Mouse (Mus musculus): ENCODE measurements around the gene Ctnna2. TPM values are rescaled to one million over a fixed set of nuclear protein-coding genes. Genes with fewer than 3 reads are reported as not detected.

Ctnna2 gene
- total RNA-seq, 1 experiment = 0.22 TPM

DNA sequence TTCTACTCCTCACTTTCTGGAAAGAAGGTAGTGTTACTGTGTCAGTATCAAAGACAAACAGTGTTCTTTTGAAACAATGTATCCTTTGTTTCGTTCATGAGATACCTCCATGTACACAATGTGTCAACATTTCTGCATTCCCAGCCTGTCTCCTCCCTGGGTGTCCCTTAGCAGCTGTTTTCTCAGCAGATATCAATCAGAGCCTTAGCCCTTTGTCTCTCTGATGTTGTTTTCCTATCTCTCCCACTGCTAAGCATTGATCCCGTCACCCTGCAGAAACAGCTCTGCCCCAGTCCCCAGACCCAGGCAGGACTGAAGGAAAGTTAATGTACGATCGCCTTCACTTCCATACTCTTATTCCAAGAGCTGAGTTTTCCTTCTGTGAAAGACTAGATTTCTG is 9.7 kb downstream of the Ctnna2 start:
- H3K27ac ChIP-seq (ENCODE audit: insufficient read depth, low read depth, low read length, poor library complexity, severe bottlenecking) = no peak overlapping the region
- TF ChIP-seq CHD2 (IDR thresholded peaks at IDR 0.05; ENCODE audit: low read depth, low read length) (no peak), HCFC1 (IDR thresholded peaks at IDR 0.05; ENCODE audit: borderline replicate concordance, insufficient read depth, low read length) (no peak), MAFK (IDR thresholded peaks at IDR 0.05; ENCODE audit: insufficient read depth, low read depth, low read length) (no peak), ZNF384 (IDR thresholded peaks at IDR 0.05; ENCODE audit: low read depth, low read length) (no peak), ZC3H11A (IDR thresholded peaks at IDR 0.05; ENCODE audit: borderline replicate concordance, low read depth, low read length) (no peak)
- H3K9ac ChIP-seq (ENCODE audit: insufficient read depth, low read depth, low read length, poor library complexity, severe bottlenecking) = no peak overlapping the region
- no peak for DNase-seq (ENCODE audit: low read depth, low spot score)
- no peak overlapping the region for H3K4me3 ChIP-seq (ENCODE audit: insufficient read depth in 1 of 2, low read depth in 1 of 2, low read length in 2 of 2, poor library complexity in 1 of 2, severe bottlenecking in 1 of 2)
- no peaks in the 10 kb centered on the region for H3K36me3 ChIP-seq (ENCODE audit: control insufficient read depth, insufficient read depth, low read length, poor library complexity, severe bottlenecking)
- no peaks in the 10 kb centered on the region for H3K9me3 ChIP-seq (ENCODE audit: control insufficient read depth, insufficient read depth, low read depth, low read length)
- no peaks in the 10 kb centered on the region for H3K4me1 ChIP-seq (ENCODE audit: control insufficient read depth in 2 of 2, insufficient read depth in 2 of 2, low read length in 2 of 2, poor library complexity in 1 of 2)
- in situ Hi-C loops (cut with MboI; ENCODE audit: low sequenced_read_pairs in 2 of 2, unreplicated experiment in 2 of 2) = no loop called here

DNA sequence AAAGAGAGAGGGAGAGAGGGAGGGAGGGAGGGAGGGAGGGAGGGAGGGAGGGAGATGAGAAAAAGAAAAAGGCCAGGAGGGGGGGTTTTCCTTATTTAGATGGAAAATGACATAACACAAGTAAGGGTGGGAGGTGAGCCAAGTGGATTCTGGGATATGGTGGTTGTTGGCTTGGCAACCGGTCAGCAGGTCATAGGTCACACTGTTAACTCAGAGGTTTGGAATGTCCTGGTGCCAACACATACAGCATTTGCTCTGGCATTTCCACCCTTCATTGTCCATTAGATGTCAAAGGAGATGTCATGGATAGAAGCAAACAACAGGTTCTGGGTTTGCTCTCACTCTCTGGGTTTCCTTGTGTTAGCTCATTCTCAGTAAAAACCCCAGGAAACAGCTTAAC is 17.5 kb downstream of the Ctnna2 start:
- no peaks in the 10 kb centered on the region for H3K4me1 ChIP-seq (ENCODE audit: control insufficient read depth in 2 of 2, insufficient read depth in 2 of 2, low read length in 2 of 2, poor library complexity in 1 of 2)
- no peak overlapping the region for H3K27ac ChIP-seq (ENCODE audit: insufficient read depth, low read depth, low read length, poor library complexity, severe bottlenecking)
- no peak overlapping the region for H3K4me3 ChIP-seq (ENCODE audit: insufficient read depth in 1 of 2, low read depth in 1 of 2, low read length in 2 of 2, poor library complexity in 1 of 2, severe bottlenecking in 1 of 2)
- no peaks in the 10 kb centered on the region for H3K9me3 ChIP-seq (ENCODE audit: control insufficient read depth, insufficient read depth, low read depth, low read length)
- in situ Hi-C loops (cut with MboI; ENCODE audit: low sequenced_read_pairs in 2 of 2, unreplicated experiment in 2 of 2) = no loop called here
- no peak overlapping the region for H3K9ac ChIP-seq (ENCODE audit: insufficient read depth, low read depth, low read length, poor library complexity, severe bottlenecking)
- no peak for DNase-seq (ENCODE audit: low read depth, low spot score)
- no peak for TF ChIP-seq MAFK (IDR thresholded peaks at IDR 0.05; ENCODE audit: insufficient read depth, low read depth, low read length)
- TF ChIP-seq ZC3H11A (IDR thresholded peaks at IDR 0.05; ENCODE audit: borderline replicate concordance, low read depth, low read length) = no peak
- TF ChIP-seq ZNF384 (IDR thresholded peaks at IDR 0.05; ENCODE audit: low read depth, low read length) = no peak
- TF ChIP-seq CHD2 (IDR thresholded peaks at IDR 0.05; ENCODE audit: low read depth, low read length) = no peak
- TF ChIP-seq HCFC1 (IDR thresholded peaks at IDR 0.05; ENCODE audit: borderline replicate concordance, insufficient read depth, low read length) = no peak
- H3K36me3 ChIP-seq (ENCODE audit: control insufficient read depth, insufficient read depth, low read length, poor library complexity, severe bottlenecking) = no peaks in the 10 kb centered on the region

DNA sequence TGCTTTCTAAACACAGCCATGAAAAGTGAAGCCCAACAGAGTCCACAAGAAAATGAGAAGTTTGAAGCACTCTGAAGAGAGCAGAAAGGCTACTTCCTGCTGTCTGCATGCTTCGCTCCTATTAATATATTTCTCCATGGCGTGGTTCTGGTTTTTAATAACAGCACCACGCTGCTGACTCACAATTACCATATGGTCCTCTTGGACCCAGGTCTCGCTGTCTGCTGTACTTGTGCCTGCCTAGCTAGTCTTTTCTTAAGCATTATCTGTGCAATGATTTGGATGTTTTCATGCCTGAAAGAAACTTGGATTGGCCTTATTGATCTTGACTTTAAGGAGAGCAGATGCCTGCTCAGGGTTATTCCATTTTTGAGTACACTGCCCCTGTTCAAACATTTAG is 28.2 kb downstream of the Ctnna2 start:
- no peak for DNase-seq (ENCODE audit: low read depth, low spot score)
- Histone ChIP-seq H3K9me3 (ENCODE audit: control insufficient read depth, insufficient read depth, low read depth, low read length) (no peaks in the 10 kb centered on the region), H3K36me3 (ENCODE audit: control insufficient read depth, insufficient read depth, low read length, poor library complexity, severe bottlenecking) (no peaks in the 10 kb centered on the region), H3K9ac (ENCODE audit: insufficient read depth, low read depth, low read length, poor library complexity, severe bottlenecking) (no peak overlapping the region), H3K4me3 (ENCODE audit: insufficient read depth in 1 of 2, low read depth in 1 of 2, low read length in 2 of 2, poor library complexity in 1 of 2, severe bottlenecking in 1 of 2) (no peak overlapping the region), H3K27ac (ENCODE audit: insufficient read depth, low read depth, low read length, poor library complexity, severe bottlenecking) (no peak overlapping the region), H3K4me1 (ENCODE audit: control insufficient read depth in 2 of 2, insufficient read depth in 2 of 2, low read length in 2 of 2, poor library complexity in 1 of 2) (no peaks in the 10 kb centered on the region)
- in situ Hi-C loops (cut with MboI; ENCODE audit: low sequenced_read_pairs in 2 of 2, unreplicated experiment in 2 of 2) = no loop called here
- TF ChIP-seq HCFC1 (IDR thresholded peaks at IDR 0.05; ENCODE audit: borderline replicate concordance, insufficient read depth, low read length) = no peak
- no peak for TF ChIP-seq CHD2 (IDR thresholded peaks at IDR 0.05; ENCODE audit: low read depth, low read length)
- no peak for TF ChIP-seq ZNF384 (IDR thresholded peaks at IDR 0.05; ENCODE audit: low read depth, low read length)
- TF ChIP-seq ZC3H11A (IDR thresholded peaks at IDR 0.05; ENCODE audit: borderline replicate concordance, low read depth, low read length) = no peak
- TF ChIP-seq MAFK (IDR thresholded peaks at IDR 0.05; ENCODE audit: insufficient read depth, low read depth, low read length) = no peak

DNA sequence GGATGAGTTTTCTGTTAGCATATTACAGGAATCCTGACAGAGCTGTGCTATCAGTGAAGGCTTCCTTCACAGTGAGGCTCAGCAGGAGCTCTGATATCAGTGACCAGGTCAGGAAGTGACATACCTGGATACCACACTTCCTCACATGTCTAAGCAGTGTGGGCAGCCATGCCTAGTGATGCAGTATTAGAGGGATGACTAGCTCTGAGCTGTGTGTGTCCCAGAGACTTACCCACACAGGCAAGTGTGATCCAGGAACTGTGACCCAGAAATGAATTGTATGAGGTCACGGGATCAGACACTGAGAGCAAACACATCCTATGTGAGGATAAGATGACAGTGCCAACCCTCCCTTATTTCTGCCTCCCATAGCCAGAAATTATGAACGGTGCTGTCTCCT is 28.8 kb downstream of the Ctnna2 start:
- in situ Hi-C loops (cut with MboI; ENCODE audit: low sequenced_read_pairs in 2 of 2, unreplicated experiment in 2 of 2) = no loop called here
- no peak for DNase-seq (ENCODE audit: low read depth, low spot score)

DNA sequence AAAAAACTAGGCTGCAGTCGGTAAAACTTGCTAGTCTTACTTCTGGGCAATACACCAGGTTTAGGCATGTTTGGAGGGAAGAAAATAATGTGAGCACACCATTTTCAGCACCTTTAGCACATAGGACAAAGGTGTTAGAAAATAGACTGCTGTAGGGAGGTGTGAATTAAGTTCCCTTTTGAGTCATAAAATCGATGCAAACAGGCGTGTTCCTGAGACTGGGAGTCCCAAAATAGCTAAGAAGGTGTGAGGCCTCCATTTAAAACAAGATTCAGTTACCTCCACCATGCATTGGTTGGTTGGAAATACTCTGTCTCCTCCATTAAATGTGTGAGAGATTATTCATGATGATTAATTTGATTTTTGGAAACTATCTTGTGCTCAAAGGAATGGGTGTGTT is 50.1 kb downstream of the Ctnna2 start:
- TF ChIP-seq CHD2 (IDR thresholded peaks at IDR 0.05; ENCODE audit: low read depth, low read length) (no peak), HCFC1 (IDR thresholded peaks at IDR 0.05; ENCODE audit: borderline replicate concordance, insufficient read depth, low read length) (no peak), ZNF384 (IDR thresholded peaks at IDR 0.05; ENCODE audit: low read depth, low read length) (no peak), MAFK (IDR thresholded peaks at IDR 0.05; ENCODE audit: insufficient read depth, low read depth, low read length) (no peak), ZC3H11A (IDR thresholded peaks at IDR 0.05; ENCODE audit: borderline replicate concordance, low read depth, low read length) (no peak)
- Histone ChIP-seq H3K9ac (ENCODE audit: insufficient read depth, low read depth, low read length, poor library complexity, severe bottlenecking) (no peak overlapping the region), H3K27ac (ENCODE audit: insufficient read depth, low read depth, low read length, poor library complexity, severe bottlenecking) (no peak overlapping the region), H3K9me3 (ENCODE audit: control insufficient read depth, insufficient read depth, low read depth, low read length) (no peaks in the 10 kb centered on the region), H3K36me3 (ENCODE audit: control insufficient read depth, insufficient read depth, low read length, poor library complexity, severe bottlenecking) (no peaks in the 10 kb centered on the region), H3K4me1 (ENCODE audit: control insufficient read depth in 2 of 2, insufficient read depth in 2 of 2, low read length in 2 of 2, poor library complexity in 1 of 2) (no peaks in the 10 kb centered on the region), H3K4me3 (ENCODE audit: insufficient read depth in 1 of 2, low read depth in 1 of 2, low read length in 2 of 2, poor library complexity in 1 of 2, severe bottlenecking in 1 of 2) (no peak overlapping the region)
- in situ Hi-C loops (cut with MboI; ENCODE audit: low sequenced_read_pairs in 2 of 2, unreplicated experiment in 2 of 2) = no loop called here
- DNase-seq (ENCODE audit: low read depth, low spot score) = no peak

More for the DNA sequence above, 28.8 kb downstream of the Ctnna2 start:
- no peak for TF ChIP-seq CHD2 (IDR thresholded peaks at IDR 0.05; ENCODE audit: low read depth, low read length)
- TF ChIP-seq ZNF384 (IDR thresholded peaks at IDR 0.05; ENCODE audit: low read depth, low read length) = no peak
- TF ChIP-seq MAFK (IDR thresholded peaks at IDR 0.05; ENCODE audit: insufficient read depth, low read depth, low read length) = no peak
- TF ChIP-seq ZC3H11A (IDR thresholded peaks at IDR 0.05; ENCODE audit: borderline replicate concordance, low read depth, low read length) = no peak
- TF ChIP-seq HCFC1 (IDR thresholded peaks at IDR 0.05; ENCODE audit: borderline replicate concordance, insufficient read depth, low read length) = no peak
- H3K9ac ChIP-seq (ENCODE audit: insufficient read depth, low read depth, low read length, poor library complexity, severe bottlenecking) = no peak overlapping the region
- H3K36me3 ChIP-seq (ENCODE audit: control insufficient read depth, insufficient read depth, low read length, poor library complexity, severe bottlenecking) = no peaks in the 10 kb centered on the region
- H3K27ac ChIP-seq (ENCODE audit: insufficient read depth, low read depth, low read length, poor library complexity, severe bottlenecking) = no peak overlapping the region
- no peaks in the 10 kb centered on the region for H3K9me3 ChIP-seq (ENCODE audit: control insufficient read depth, insufficient read depth, low read depth, low read length)
- no peak overlapping the region for H3K4me3 ChIP-seq (ENCODE audit: insufficient read depth in 1 of 2, low read depth in 1 of 2, low read length in 2 of 2, poor library complexity in 1 of 2, severe bottlenecking in 1 of 2)
- H3K4me1 ChIP-seq (ENCODE audit: control insufficient read depth in 2 of 2, insufficient read depth in 2 of 2, low read length in 2 of 2, poor library complexity in 1 of 2) = no peaks in the 10 kb centered on the region

All from ES-E14 (cell line).